11 mouse cellular contexts compared by ENCODE assay signal in genomic region chr10:127268401-127268800, GRCm38 (mm10). TPM values are rescaled to one million over a fixed set of nuclear protein-coding genes. Genes with fewer than 3 reads are reported as not detected.
DNase-seq lines count a peak whose midpoint lies in the region; ATAC-seq and TF ChIP-seq lines count a peak whose summit lies in the region.
"Had no signal": no experiment of that assay in that cellular context is flagged by ENCODE, and none has a peak within 500 bp of the region (broad histone marks: within the 10 kb centered on the region; RNA-seq: fewer than 3 reads in every experiment).

No protein-coding gene starts in this region.

- no peak overlapping the region for H3K4me2 ChIP-seq in hindbrain, postnatal 0 days (ENCODE audit: low read depth, low read length)

- H3K79me2 ChIP-seq in heart, adult 2 months (replicated peaks; ENCODE audit: control insufficient read depth, insufficient read depth, low read length): peaks cover 4% of the 10 kb centered on the region; the same call in 1 of the 2 replicates

- ATAC-seq in hindbrain, postnatal 0 days: no peak

- H3K36me3 ChIP-seq in heart, adult 2 months (ENCODE audit: control insufficient read depth, insufficient read depth, low read length): peaks cover 7% of the 10 kb centered on the region
- H3K36me3 ChIP-seq in hindbrain, postnatal 0 days (ENCODE audit: insufficient read depth, low read length): peaks cover 30% of the 10 kb centered on the region; the same call in 1 of the 2 replicates

- peak overlapping the region; percentile 26 for H3K27ac ChIP-seq in heart, adult 2 months
- 0 out of 2 replicates have a peak overlapping the region, but pooled peaks have one; percentile 32 for H3K27ac ChIP-seq in hindbrain, postnatal 0 days

- no peak overlapping the region for H3K9ac ChIP-seq in heart, adult 2 months (ENCODE audit: low read depth, low read length)
- H3K9ac ChIP-seq in hindbrain, postnatal 0 days (replicated peaks; ENCODE audit: low read length): 0 out of 2 replicates have a peak overlapping the region, but pooled peaks have one; percentile 30

- no peak overlapping the region for H3K4me3 ChIP-seq in heart, adult 2 months
- H3K4me3 ChIP-seq in hindbrain, postnatal 0 days (ENCODE audit: low read length): no peak overlapping the region
- H3K4me3 ChIP-seq: erythroblast, embryonic 14.5 days had no signal

- TF ChIP-seq CTCF in heart, adult 2 months (IDR thresholded peaks at IDR 0.05): no peak
- TF ChIP-seq CTCF in hindbrain, postnatal 0 days (IDR thresholded peaks at IDR 0.05; ENCODE audit: low read depth): no peak

- H3K27me3 ChIP-seq in heart, adult 2 months (ENCODE audit: control insufficient read depth, insufficient read depth, low read length): no peaks in the 10 kb centered on the region
- H3K27me3 ChIP-seq in hindbrain, postnatal 0 days (ENCODE audit: insufficient read depth, low read length): no peaks in the 10 kb centered on the region

- TF ChIP-seq EP300 in heart, adult 2 months (IDR thresholded peaks at IDR 0.05; ENCODE audit: insufficient read depth, low read depth, low read length): peak; percentile 45; the same call in 1 of the 2 replicates

- H3K4me1 ChIP-seq in heart, adult 2 months (ENCODE audit: control insufficient read depth, insufficient read depth, low read length): peaks cover 14% of the 10 kb centered on the region
- H3K4me1 ChIP-seq in hindbrain, postnatal 0 days (ENCODE audit: insufficient read depth, low read length): peaks cover 16% of the 10 kb centered on the region; the same call in 1 of the 2 replicates

- no peak for TF ChIP-seq POLR2A in heart, adult 2 months (IDR thresholded peaks at IDR 0.05; ENCODE audit: insufficient read depth, low read depth, low read length)

- 25% methylated on average over 5 of the region's 5 CpGs for WGBS in heart, adult 2 months
- 68% methylated on average over 5 of the region's 5 CpGs for WGBS in hindbrain, postnatal 0 days

- no peaks in the 10 kb centered on the region for H3K9me3 ChIP-seq in hindbrain, postnatal 0 days (ENCODE audit: low read length)

- peak; percentile 50 to 68 for DNase-seq in heart, adult 2 months
- no peak for DNase-seq in heart, postnatal 36 days
- peak; percentile 25 for DNase-seq in 3T3-L1 (ENCODE audit: low read depth, low spot score)
- peak; percentile 42 for DNase-seq in adipocyte (ENCODE audit: low spot score)
- DNase-seq in hindbrain, postnatal 0 days (ENCODE audit: low spot score): no peak
- DNase-seq in testis, postnatal 14 days (ENCODE audit: low spot score): no peak
- DNase-seq in gastrocnemius, postnatal 25 days: no peak
- DNase-seq in adrenal gland, postnatal 25 days: no peak
- DNase-seq: cerebellum, adult 9-11 months; thymus, postnatal 25 days had no signal

- intact Hi-C loops in heart, adult 2 months (cut with DNase I): no loop called here
- intact Hi-C loops in heart, postnatal 36 days (cut with DNase I): loop anchor here (1.0 to 10.0 kb wide), 2 partner anchors 19 to 364 kb away; partner anchors contain the start of gene Atp23

RNA-seq across cellular contexts. Expression of gene Dctn2, which starts 2.2 kb away (rescaled TPM):
- 100 to 1,000 TPM; 123 to 135 TPM for total RNA-seq in heart, adult 2 months (2021)
- 139 and 167 TPM in 2 replicates for polyA plus RNA-seq in heart, adult 2 months (2012; rRNA removed)
- 100 to 1,000 TPM; 144 to 154 TPM for total RNA-seq in heart, postnatal 36 days (2021)
- 314 and 348 TPM in 2 replicates for total RNA-seq in hindbrain, postnatal 0 days (2014; rRNA removed)
- 319 and 323 TPM in 2 replicates for polyA plus RNA-seq in hindbrain, postnatal 0 days (2015; fragmentation: Nextera tagmentation; extraction: Ambion mirVana)
- 10 to 100 TPM; 88.3 to 90.8 TPM for total RNA-seq in gastrocnemius, postnatal 25 days (2021)
- 159 and 197 TPM in 2 replicates for total RNA-seq in adrenal gland, postnatal 25 days (2021)

RNA-seq across cellular contexts. Expression of gene Kif5a, which starts 5.3 kb away (rescaled TPM):
- under 1 TPM; 0.34 to 0.45 TPM for total RNA-seq in heart, adult 2 months (2021)
- 1.3 and 2.2 TPM in 2 replicates for polyA plus RNA-seq in heart, adult 2 months (2012; rRNA removed)
- total RNA-seq in heart, postnatal 36 days (2021): under 1 TPM; 0.41 to 0.92 TPM
- total RNA-seq in hindbrain, postnatal 0 days (2014; rRNA removed): 231 and 249 TPM in 2 replicates
- 98.4 and 103 TPM in 2 replicates for polyA plus RNA-seq in hindbrain, postnatal 0 days (2015; fragmentation: Nextera tagmentation; extraction: Ambion mirVana)
- total RNA-seq in gastrocnemius, postnatal 25 days (2021): under 1 TPM; 0.18 to 0.62 TPM
- 8.6 and 13.1 TPM in 2 replicates for total RNA-seq in adrenal gland, postnatal 25 days (2021)

RNA-seq across cellular contexts. Expression of gene Mbd6, which starts 20.4 kb away (rescaled TPM):
- 10 to 100 TPM; 19.2 to 20.4 TPM for total RNA-seq in heart, adult 2 months (2021)
- polyA plus RNA-seq in heart, adult 2 months (2012; rRNA removed): 15.8 and 22.3 TPM in 2 replicates
- total RNA-seq in heart, postnatal 36 days (2021): 10 to 100 TPM; 22.0 to 24.2 TPM
- 8.1 and 11.2 TPM in 2 replicates for total RNA-seq in hindbrain, postnatal 0 days (2014; rRNA removed)
- polyA plus RNA-seq in hindbrain, postnatal 0 days (2015; fragmentation: Nextera tagmentation; extraction: Ambion mirVana): 8.3 and 11.5 TPM in 2 replicates
- total RNA-seq in gastrocnemius, postnatal 25 days (2021): 10 to 100 TPM; 12.7 to 14.3 TPM
- total RNA-seq in adrenal gland, postnatal 25 days (2021): 73.2 and 73.3 TPM in 2 replicates

RNA-seq across cellular contexts. Expression of gene Mars, which starts 43.2 kb away (rescaled TPM):
- total RNA-seq in heart, adult 2 months (2021): 10 to 100 TPM; 42.6 to 47.7 TPM
- 36.6 and 51.3 TPM in 2 replicates for polyA plus RNA-seq in heart, adult 2 months (2012; rRNA removed)
- total RNA-seq in heart, postnatal 36 days (2021): 10 to 100 TPM; 41.0 to 46.4 TPM
- total RNA-seq in hindbrain, postnatal 0 days (2014; rRNA removed): 74.4 and 90.4 TPM in 2 replicates
- 104 TPM in 2 replicates for polyA plus RNA-seq in hindbrain, postnatal 0 days (2015; fragmentation: Nextera tagmentation; extraction: Ambion mirVana)
- 10 to 100 TPM; 48.3 to 53.5 TPM for total RNA-seq in gastrocnemius, postnatal 25 days (2021)
- 110 and 135 TPM in 2 replicates for total RNA-seq in adrenal gland, postnatal 25 days (2021)

RNA-seq across cellular contexts. Expression of gene Arhgap9, which starts 53.4 kb away (rescaled TPM):
- 1 to 10 TPM; 2.3 to 2.4 TPM for total RNA-seq in heart, adult 2 months (2021)
- polyA plus RNA-seq in heart, adult 2 months (2012; rRNA removed): 2.5 and 4.8 TPM in 2 replicates
- total RNA-seq in heart, postnatal 36 days (2021): 1 to 10 TPM; 3.1 to 3.6 TPM
- total RNA-seq in hindbrain, postnatal 0 days (2014; rRNA removed): 1.0 and 1.5 TPM in 2 replicates
- 1.2 and 1.3 TPM in 2 replicates for polyA plus RNA-seq in hindbrain, postnatal 0 days (2015; fragmentation: Nextera tagmentation; extraction: Ambion mirVana)
- 1 to 10 TPM; 1.4 to 1.7 TPM for total RNA-seq in gastrocnemius, postnatal 25 days (2021)
- total RNA-seq in adrenal gland, postnatal 25 days (2021): 1.1 and 1.6 TPM in 2 replicates

Comparison
In these comparisons a context has a peak if more than half of its experiments do, and no peak if none do; other contexts are left out.
1. DNase-seq: peak in heart, adult 2 months (2 of 2), 3T3-L1 (single experiment) and adipocyte (single experiment); none in heart, postnatal 36 days (0 of 2), hindbrain, postnatal 0 days (single experiment), testis, postnatal 14 days (single experiment), gastrocnemius, postnatal 25 days (single experiment) and adrenal gland, postnatal 25 days (single experiment).
2. RNA of gene Kif5a, which starts 5.3 kb away (total RNA-seq): 231 to 249 TPM in hindbrain, postnatal 0 days; 8.6 to 13.1 TPM in adrenal gland, postnatal 25 days, 0.41 to 0.92 TPM in heart, postnatal 36 days, 0.18 to 0.62 TPM in gastrocnemius, postnatal 25 days and 0.34 to 0.45 TPM in heart, adult 2 months; every median in the first group is over 10 times any median in the second.